Comparison of ENCODE assay signal across 8 mouse cellular contexts in the genomic region with DNA sequence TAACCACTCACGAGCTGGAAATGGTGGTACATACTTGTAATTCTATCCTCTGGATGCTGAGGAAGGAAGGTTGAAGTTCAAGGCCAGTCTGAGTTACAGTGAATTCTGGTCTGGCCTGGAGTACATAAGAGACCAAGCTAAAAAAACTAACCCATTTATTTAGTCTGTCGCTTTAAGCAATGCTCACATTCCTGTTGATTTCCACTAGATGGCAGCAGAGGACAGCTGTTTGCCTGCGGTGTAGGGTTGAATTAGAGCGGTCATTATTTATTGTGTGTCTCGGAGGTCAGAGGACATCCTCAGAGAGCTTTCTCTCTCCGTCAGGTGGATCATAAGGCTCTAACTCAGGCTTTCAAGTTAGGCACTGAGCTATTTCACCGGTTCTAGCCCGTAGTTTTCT. TPM values are rescaled to one million over a fixed set of nuclear protein-coding genes. Genes with fewer than 3 reads are reported as not detected.
DNase-seq lines count a peak whose midpoint lies in the region; ATAC-seq lines count a peak whose summit lies in the region.

No protein-coding gene starts in this region.

- WGBS in embryonic facial prominence, embryonic 15.5 days = 10% methylated on average over 8 of the region's 8 CpGs
- 10% methylated on average over 8 of the region's 8 CpGs for WGBS in midbrain, embryonic 14.5 days

- H3K4me3 ChIP-seq in embryonic facial prominence, embryonic 15.5 days (replicated peaks) = no peak overlapping the region
- H3K4me3 ChIP-seq in midbrain, embryonic 14.5 days (replicated peaks; ENCODE audit: low read depth, low read length) = no peak overlapping the region

- H3K4me2 ChIP-seq in embryonic facial prominence, embryonic 15.5 days (replicated peaks) = peak overlapping the region; percentile 30; the same call in 1 of the 2 replicates
- 0 out of 2 replicates have a peak overlapping the region, but pooled peaks have one; percentile 20 for H3K4me2 ChIP-seq in midbrain, embryonic 14.5 days (ENCODE audit: low read length)

- no peaks in the 10 kb centered on the region for H3K27me3 ChIP-seq in embryonic facial prominence, embryonic 15.5 days
- H3K27me3 ChIP-seq in midbrain, embryonic 14.5 days (ENCODE audit: control insufficient read depth, insufficient read depth, low read length) = no peaks in the 10 kb centered on the region

- ATAC-seq in embryonic facial prominence, embryonic 15.5 days (ENCODE audit: insufficient number of reproducible peaks, low FRiP score, low TSS enrichment, low read depth) = no peak
- peak; percentile 63; the same call in 1 of the 2 replicates for ATAC-seq in midbrain, embryonic 14.5 days (ENCODE audit: low FRiP score, low TSS enrichment)

- no peaks in the 10 kb centered on the region for H3K36me3 ChIP-seq in embryonic facial prominence, embryonic 15.5 days
- H3K36me3 ChIP-seq in midbrain, embryonic 14.5 days (ENCODE audit: control insufficient read depth, insufficient read depth, low read length) = no peaks in the 10 kb centered on the region

- no peak overlapping the region for H3K27ac ChIP-seq in embryonic facial prominence, embryonic 15.5 days (replicated peaks)
- no peak overlapping the region for H3K27ac ChIP-seq in midbrain, embryonic 14.5 days (replicated peaks; ENCODE audit: low read depth, low read length)

- H3K9ac ChIP-seq in embryonic facial prominence, embryonic 15.5 days = no peak overlapping the region
- H3K9ac ChIP-seq in midbrain, embryonic 14.5 days (replicated peaks; ENCODE audit: low read length) = no peak overlapping the region

- no peaks in the 10 kb centered on the region for H3K9me3 ChIP-seq in embryonic facial prominence, embryonic 15.5 days (replicated peaks)
- no peaks in the 10 kb centered on the region for H3K9me3 ChIP-seq in midbrain, embryonic 14.5 days (ENCODE audit: control insufficient read depth, low read length)

- H3K4me1 ChIP-seq in embryonic facial prominence, embryonic 15.5 days = peaks cover 3% of the 10 kb centered on the region; the same call in 1 of the 2 replicates
- H3K4me1 ChIP-seq in midbrain, embryonic 14.5 days (ENCODE audit: control insufficient read depth, insufficient read depth, low read length) = no peaks in the 10 kb centered on the region

- intact Hi-C loops in heart, postnatal 14 days (cut with DNase I) = loop anchor here (1.0 to 10.0 kb wide), 4 partner anchors 250 to 767 kb away; a partner anchor contains a TSS

- peak; percentile 23 to 33 for DNase-seq in urinary bladder, postnatal 36 days (ENCODE audit: low spot score in 2 of 2)
- no peak for DNase-seq in urinary bladder, postnatal 4 days (ENCODE audit: low spot score in 2 of 2)
- peak; percentile 54 to 57 for DNase-seq in adrenal gland, postnatal 36 days
- DNase-seq in heart, postnatal 14 days = peak; percentile 54 to 65
- peak; percentile 55 to 70 for DNase-seq in kidney, postnatal 4 days
- peak; percentile 88 for DNase-seq in midbrain, embryonic 14.5 days
- no peak for DNase-seq in spleen, adult 12 weeks (ENCODE audit: low spot score)

RNA-seq across cellular contexts. Expression of a gene that starts 14.4 kb away (rescaled TPM):
- 100 to 1,000 TPM; 105 to 121 TPM for total RNA-seq in adrenal gland, postnatal 36 days (2021)
- polyA plus RNA-seq in embryonic facial prominence, embryonic 15.5 days (2015; fragmentation: Nextera tagmentation; extraction: Ambion mirVana) = 90.3 and 95.4 TPM in 2 replicates
- total RNA-seq in heart, postnatal 14 days (2021) = 10 to 100 TPM; 81.3 to 87.3 TPM
- 46.1 and 48.9 TPM in 2 replicates for polyA plus RNA-seq in midbrain, embryonic 14.5 days (2014; fragmentation: Nextera tagmentation; extraction: Ambion mirVana)

Comparison
In these comparisons a context has a peak if more than half of its experiments do, and no peak if none do; other contexts are left out.
1. DNase-seq: peak in urinary bladder, postnatal 36 days (2 of 2), adrenal gland, postnatal 36 days (2 of 2), heart, postnatal 14 days (2 of 2), kidney, postnatal 4 days (2 of 2) and midbrain, embryonic 14.5 days (single experiment); none in urinary bladder, postnatal 4 days (0 of 2) and spleen, adult 12 weeks (single experiment).